Mouse (Mus musculus) kidney, adult 8-10 months (tissue): ENCODE data around the gene Slco3a1.

Source experiments
- DNase-seq, 2 experiments: peaks; one replicate each; pipeline ENCODE4 v3.0.0; 2022

The Slco3a1 gene

DNA sequence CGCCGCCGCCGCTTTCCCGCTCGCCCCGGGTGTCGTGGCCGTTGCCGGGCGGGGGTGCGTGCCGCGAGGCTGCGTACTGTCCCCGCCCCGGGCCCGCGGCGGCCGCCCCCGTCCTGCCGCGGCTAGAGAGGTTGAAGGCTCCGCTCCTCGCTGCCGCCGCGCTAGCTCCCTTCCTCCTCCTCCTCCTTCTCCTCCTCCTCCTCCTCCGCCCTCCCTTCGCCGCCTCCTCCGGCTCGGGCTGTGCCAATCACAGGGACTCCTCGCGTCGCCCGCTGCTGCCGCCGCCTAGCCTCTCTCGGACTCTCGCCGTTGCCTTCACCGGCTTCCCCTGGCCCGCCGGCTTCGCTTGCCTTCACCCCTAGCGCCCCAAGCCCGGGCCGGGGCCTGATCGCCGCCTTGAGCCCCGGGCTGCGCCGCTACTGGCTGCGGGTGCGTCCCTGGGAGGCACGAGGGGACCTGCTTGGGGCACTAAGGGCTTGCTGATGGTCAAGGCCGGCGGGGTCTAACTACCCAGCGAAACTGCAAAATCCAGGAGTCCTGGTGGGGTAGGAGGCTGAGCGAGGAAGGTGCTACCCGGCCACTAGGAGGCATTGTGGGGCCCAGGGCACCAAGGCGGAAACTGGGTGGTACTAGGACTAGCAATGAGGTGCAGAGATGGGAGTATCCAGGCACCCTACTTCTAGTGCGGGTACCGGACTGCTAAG is at the start of gene Slco3a1:
Slco3a1 (minus strand) TSS at position 173 of the 704 bp plus-strand sequence.
- DNase-seq = peak; percentile 84 to 85

DNA sequence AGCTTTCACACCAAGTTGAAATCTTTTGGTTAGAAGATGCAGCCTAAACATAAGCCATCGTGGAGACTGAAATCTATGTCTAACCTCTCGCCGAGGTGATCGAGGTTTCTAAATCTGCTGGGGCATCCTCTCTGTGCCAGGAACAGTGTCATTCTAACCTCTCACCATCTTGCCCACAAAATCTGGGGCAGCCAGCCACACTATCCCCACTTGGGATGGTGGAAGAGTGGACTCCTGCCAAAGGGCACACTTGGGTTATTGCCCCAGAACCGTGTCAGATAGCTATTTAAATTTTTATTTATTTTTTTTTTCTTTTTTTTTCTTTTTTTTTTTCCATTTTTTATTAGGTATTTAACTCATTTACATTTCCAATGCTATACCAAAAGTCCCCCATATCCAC is 46.4 kb upstream of the Slco3a1 start:
- no peak for DNase-seq

DNA sequence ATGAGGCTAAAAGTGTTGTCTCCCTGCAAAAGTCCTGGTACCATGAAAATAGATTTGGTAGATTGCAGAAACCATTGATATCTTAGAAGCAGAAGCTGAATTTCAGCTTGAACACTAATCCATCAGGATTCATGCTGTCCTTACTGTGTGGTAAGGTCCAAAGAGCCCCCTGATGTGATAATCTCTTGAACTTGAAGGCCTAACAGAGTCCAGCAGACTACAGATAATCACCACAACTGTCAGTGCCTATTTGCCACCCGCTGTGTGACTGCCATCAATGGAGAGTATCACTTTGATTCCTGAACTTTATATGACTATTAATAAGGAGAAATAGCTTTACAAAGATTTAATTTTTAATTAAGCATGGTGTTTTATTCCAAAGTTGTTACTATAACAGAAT is 24.8 kb upstream of the Slco3a1 start:
- DNase-seq = no peak

DNA sequence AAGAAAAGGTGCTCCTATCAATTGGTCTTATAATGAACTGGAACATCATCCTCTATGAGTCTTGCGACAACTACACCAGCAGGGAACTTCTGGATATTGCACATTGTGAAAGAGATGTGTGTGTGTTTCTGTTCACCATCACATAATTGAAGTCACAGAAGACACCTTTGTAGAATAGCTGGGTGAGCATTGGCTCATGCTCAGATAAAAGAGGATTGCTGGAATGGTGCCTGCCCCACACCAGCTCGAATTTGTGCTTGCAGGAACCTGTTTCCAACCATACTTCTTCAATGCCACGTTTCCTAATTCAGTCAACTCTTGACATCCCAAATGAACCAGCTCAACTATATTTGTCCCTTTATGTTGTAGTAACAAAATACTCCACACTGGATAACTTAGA is 21.1 kb upstream of the Slco3a1 start:
- DNase-seq = no peak

DNA sequence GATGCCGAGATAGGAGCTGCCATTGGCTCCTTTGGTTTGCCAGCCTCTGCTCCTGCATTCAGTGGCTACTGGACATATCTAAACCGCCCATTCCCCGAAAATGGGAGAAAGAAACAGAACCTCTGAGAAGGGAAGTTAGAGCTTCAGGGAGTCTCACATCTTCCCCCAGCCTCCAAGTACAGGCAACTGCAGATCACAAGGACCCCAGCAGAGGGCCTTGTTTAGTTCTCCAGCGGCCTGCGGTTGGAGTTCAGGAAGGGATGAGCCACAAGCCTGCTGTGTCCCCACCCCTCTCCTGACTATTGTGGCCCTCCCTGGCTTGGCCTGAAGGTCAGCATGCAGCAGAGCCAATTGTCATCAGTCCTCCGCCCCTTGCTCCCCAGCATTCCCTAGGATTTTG is 836 bp upstream of the Slco3a1 start:
- DNase-seq = peak; percentile 36 to 68

DNA sequence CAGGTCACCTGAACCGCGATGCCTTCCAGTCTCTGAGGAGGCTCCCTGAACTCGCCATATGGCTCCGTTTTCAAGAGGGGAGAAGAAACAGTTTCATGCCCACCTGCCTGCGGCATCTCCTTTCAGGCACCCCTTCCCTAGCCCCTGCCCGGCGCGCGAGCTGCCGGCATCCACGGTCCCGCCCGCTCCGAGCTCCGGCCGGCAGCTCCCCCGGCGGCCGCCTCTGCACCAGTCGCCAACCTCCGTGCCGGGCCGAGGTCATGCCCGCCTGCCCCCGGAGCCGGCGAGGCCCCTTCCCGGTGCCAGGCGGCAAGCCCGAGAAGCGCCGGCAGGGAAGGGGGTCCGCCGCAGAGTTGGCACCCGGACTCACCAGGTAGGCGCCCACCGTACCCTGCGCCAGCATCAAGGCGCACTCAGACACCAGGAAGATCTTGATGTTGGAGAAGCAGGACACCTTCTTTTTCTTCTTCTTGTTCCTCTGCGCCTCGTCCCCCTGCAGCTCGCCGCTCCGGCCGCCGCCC is 479 bp downstream of the Slco3a1 start:
- DNase-seq = peak; percentile 26 to 53

DNA sequence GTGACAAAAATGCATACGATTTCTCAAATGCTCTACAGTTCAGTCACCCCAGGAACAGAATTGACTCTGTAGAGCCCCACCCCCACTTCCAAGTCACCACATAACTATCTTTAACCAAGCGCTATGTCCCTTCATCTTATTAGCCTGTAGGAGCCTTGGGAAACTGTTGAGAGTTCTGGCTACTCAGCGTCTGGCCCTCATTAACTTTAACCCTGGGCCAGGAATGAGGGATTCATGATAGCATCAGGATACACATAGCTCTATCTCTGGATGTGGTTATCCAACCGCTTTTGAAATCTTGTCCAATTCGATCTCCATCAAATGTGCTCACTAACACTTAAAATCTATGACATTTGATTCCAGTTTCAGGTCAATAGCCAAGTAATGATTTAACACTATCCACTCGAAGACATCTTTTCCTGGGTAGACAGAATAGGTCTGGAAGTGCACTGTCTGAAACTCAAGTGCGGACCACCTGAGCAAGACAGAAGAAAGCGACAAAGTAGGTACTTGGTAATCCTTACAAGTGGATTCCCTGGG is 1.4 kb downstream of the Slco3a1 start:
- no peak for DNase-seq

DNA sequence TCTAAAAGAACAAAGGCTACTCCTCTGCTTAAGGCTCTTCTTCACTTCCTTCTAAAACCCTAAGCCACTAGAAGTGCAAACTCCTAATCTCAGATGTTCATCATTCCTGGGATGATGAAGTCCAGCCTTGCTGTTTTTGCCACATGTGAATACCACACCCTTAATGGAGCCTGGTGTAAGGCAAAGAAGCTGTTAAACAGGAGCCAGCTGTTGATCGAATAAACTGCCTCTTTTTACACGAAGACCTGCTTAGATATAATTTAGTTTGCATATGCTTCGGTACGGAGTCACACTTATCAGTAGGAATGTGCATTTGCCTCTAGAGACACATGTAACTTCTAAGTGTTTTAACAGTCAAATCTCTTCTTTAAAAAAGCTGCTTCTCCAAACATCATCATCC is 2.0 kb downstream of the Slco3a1 start:
- DNase-seq = no peak

DNA sequence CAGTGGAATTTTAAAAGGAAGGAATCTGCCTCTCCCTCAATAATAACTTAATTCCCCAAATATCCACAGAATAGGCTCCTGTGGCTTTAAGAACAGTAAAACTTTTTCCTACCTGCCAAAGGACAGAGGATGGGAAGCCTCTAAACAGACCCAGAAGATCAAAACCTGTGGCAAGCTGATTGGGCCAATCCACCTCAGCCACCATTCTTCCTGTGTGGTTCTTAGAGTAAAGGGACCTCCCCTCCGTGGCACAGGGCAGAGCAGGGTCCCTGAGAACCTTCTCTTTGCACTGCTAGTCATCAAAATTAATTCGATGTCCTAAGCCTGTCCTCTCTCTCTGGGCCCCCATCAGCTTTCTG is 2.6 kb downstream of the Slco3a1 start:
- no peak for DNase-seq

DNA sequence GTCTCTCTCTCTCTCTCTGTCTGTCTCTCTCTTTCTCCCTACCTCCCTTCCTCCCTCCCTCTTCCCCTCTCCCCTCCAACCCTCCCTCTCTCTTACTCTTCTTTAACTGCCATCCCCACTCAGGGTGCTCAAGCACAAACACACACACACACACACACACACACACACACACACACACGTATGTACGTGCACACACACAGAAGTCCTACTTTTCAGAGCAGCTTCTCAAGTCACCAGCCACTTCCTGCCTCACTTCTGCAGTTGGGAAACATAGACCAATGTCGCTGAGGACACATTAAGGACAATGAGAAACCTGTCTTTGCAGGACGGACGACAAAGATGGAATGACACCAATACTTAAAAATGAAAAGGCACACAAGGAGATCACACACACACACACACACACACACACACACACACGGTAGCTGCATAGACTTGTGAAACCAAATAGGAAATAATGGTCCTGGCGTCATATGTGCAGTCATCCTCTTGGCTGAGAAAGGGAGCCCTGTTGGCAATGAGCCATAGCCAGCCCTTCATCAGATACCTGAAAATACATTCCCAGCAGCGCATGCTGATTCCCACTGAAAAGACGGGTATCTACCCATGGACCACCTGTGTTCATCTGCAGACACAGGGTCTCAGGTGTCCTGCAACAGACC is 3.1 kb downstream of the Slco3a1 start:
- DNase-seq = no peak

DNA sequence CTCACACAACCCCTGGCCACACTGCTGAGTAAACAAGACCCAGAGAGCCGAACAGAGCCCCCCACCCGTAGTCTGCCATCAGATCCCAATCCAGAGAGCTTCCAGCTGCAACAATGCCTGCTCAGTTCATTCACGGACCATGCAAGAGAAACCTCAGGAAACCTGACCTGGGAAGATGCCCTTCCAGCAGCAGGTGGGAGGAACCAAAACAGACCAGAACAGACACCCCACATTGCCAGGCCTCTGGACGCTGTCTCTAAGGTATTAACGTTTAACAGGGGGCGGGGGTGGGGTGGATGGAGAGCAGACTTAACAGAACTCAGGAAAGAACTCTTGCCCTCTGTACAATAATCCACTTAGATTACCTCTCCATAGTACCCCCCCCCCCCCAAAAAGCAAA is 4.9 kb downstream of the Slco3a1 start:
- peak in 1 of 2 experiments; percentile 47 for DNase-seq

DNA sequence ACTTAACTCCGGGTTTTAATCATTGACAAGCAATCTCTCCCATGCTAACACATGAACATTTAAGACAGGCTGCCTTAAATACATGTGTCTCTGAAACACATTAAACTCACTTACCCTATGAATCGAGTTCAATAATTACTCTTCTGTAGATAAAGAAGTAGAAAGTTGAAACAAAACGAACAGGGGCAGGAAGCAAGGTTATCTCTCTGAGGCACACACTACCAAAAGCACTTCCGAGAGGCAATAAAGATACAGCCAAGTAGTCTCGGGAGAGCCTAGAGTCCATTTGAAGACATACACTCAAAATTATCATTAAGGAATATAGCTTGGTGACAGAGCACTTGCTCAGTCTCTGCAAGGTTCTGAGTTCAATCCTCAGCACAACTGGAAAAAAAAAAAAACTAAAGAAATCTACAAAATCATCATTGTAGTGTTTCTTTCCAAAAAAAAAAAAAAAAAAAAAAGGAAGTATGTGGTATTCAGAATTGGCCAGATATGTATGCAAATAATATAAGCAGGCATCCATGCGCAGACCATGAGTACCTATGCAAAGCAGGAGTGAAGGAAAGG is 5.5 kb downstream of the Slco3a1 start:
- DNase-seq = no peak

DNA sequence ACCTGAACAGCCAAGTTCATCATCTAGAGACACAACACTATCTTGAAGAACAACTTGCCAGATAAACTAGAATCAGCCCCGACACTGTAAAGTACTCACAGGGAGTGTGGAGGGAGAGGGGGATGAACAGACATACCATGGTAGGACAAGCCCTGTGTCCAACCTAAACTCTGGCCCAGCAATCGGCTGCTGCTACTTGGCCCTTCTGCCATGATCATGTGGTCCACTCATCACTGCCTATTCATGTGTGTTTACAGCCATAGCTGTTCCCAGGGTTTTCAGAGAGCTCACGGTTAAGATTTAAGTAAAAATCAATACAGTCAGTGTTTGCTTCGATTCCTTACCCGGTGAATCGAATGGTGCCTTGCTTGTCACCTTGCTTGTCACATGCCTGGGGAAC is 7.9 kb downstream of the Slco3a1 start:
- DNase-seq = no peak

DNA sequence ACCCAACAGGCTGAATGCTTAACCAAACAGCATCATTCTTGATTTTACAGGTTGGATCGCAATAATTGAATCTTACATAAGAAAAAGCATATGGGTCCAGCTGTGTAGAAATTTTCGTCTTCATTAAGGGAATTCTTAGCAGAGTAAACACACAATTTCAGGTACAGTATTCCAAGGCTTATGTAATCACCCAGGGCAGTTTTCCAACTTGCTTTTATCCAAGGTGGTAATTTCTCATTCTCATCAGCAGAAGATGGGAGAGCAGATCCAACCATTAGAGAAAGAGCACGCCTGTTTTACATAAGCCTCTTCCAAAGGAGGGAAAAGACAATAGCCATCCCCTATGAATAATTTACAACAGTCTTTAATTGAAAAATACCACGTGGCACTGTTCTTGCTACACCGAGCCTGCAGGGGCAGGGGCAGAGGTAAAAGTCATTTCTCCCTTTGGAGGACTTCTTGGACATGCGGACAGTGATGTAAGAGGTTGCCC is 9.0 kb downstream of the Slco3a1 start:
- DNase-seq = no peak

DNA sequence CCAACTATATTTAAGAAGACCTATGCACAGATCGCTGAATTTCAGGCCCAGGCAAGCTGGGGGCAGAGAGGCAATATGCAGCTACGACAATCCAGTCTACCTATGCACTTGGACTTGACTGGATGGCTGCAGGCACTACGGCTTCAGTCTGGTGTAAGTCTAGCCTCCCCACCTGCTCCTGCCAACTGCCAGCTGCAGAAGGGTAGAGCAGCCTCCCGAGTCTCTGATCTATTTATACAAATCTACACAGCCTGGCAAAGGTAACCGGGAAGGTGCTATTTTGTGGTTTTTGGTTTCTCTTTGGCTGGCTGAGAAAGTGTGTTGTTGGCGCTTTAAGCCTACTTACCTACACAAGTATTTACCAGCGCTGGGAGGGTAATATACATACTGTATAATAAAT is 10.3 kb downstream of the Slco3a1 start:
- DNase-seq = no peak

DNA sequence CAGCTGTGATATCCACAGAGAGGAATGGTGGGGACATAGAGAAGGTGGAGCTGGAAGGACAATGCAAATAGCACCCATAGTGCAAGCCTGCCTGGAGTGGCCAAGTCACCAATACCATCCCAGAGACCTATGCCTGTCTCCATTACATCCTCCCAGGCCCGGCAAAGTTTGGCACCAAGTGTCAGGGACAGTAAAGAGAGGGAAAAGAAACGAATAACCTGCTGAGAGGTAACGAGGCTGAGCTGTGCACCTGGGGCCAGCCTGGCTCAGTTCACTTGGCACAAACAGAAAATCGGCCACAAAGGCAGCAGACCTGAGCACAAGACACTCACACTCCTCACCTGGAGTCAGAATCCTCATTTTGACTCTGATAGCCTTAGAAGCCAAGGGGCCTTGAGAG is 12.6 kb downstream of the Slco3a1 start:
- DNase-seq = no peak

DNA sequence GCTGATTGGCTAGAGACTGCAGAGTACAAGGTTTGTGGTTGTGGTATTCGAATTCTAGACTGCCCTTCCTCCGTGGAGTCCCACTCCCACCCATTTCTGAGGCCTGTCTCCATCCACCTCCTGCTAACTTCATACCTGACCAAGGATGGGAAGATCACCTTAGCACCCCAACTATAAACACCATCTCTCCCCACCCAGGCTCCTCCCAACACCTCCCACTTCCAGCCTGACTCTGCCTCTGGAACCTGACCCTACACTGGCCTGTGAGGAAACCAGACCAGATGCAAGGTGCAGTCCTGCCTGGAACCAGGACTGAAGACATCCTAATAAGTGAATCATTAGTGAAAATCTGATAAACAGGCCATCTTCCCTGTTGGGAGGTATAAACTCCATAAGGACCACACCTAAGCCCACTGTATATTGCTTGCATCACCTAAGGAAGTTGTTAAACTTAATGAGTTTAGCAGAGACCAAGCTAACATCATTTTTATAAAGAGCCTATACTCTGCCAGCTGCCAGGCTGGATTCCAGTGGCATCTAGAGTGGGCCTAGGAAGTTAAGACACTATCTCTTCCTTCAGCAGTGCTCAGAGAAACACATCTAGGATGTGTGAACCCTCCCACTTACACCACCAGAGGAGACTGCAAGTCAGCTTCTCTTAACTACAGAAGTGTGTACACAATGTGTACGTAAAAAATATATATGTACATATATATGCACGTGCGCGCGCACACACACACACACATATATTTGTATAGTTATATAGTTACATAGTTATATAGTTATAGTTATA is 13.5 kb downstream of the Slco3a1 start:
- no peak for DNase-seq

DNA sequence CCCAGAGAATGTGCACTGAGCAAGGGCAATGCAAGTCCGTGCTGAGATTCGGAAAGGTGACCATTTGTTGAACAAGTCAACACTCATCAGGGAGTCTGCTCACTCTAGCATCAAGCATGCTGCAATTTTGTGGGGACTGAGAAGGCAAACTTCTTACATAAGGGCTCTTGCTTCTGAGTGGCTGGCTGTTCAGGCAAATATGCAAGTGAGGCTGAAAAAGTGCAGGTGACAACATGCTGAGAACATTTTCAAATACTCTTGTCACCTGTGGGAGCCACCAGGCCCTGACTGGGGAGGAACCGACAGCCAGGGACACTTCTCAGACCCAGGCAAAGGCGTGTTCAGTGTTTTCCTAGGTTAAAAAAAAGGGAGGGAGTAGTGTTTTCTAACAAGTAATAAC is 18.4 kb downstream of the Slco3a1 start:
- no peak for DNase-seq

DNA sequence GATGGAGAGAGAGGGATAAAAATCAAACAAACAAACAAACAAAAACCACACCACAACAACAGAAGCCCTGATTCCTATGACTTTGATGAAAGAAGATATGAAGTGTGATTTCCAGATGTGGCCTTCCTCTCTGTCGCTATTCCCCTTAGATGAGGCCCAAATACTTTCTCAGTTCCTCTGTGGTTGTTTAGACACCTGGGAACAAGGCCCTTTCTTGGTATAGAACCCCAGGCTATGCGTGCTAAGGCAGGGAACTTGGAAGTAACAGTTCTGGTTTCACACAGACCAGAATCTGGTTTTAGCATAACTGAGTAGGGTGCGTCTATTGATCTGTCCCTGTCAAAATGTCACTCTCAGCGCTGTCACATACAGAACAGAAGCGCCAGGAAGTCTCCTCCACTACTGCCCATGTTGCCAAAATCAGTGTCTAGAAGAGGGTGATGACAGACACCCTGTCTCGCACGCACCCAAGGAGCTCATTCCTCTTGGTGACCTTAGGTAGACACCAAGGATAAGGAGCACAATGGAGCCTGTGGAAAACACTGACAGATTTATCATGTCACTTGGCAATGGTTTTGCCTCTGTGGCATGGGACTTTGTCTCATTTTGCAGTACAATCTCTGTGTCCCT is 23.0 kb downstream of the Slco3a1 start:
- DNase-seq = no peak

DNA sequence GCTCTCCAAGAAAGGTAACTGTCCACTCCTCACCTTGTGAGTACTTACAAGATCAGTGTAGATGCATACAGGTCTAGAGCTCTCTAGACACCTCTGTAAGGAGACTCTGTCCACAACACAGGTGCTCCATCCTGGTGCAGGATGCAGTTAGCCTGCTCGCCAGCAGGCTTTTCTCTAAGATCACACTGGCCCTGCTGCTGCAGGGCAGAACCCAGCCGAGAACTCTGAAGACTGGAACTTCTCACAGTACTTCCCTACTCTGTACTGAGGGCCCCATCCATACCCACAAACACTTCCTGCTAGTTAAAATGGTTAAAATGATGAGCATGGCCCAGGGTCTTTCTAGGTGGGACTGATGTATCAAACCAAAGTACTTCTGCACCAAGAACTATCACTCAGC is 24.7 kb downstream of the Slco3a1 start:
- DNase-seq = no peak

DNA sequence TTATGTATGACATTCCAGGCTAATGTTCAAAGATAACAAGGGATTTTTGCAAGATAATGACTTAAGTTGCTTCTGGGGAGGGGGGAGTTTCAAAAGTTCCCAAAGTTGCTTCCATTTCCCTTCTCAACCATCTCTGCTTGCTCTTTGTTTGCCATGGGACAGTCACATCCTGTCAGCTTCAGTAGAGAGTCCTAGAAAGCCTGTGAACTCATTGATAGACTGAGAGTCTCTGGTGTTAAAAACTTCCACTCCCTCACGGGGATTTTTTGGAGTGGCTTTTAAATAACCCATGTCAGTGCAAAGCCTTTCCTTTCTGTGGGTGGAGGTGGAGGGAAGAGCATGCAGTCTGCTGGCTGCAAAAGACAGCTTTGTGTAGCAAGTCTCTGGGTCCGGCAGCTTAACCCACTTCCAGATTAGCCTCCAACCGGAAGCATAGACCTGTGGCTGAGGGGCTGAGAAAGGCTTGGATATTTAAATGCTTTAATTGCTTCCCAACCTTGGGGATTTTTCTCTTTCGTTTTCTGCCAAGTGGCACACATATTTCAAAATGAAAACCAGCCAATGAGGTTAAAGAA is 25.3 kb downstream of the Slco3a1 start:
- DNase-seq = no peak

DNA sequence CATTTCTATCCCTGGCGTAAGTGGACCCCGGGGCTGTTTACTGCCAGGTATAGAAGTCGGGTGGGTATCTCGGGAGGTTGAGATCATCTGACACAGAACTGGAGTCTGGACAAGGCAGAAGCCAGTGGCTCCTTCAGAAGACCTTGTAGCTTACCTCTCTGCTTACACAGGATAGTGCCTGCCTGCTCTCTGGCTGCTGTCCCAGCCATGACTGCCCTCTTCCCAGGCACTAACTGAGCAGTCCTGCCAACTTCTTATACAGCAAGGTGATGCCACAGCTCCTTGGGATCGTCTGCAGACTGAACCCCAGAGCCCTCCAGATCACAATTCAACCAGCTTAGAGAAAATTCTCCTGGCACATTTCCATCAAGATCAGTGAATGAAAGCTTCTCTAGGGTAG is 26.4 kb downstream of the Slco3a1 start:
- peak in 1 of 2 experiments; percentile 20 for DNase-seq
